11 mouse cellular contexts compared by ENCODE assay signal in genomic region chr4:40873320-40873719, GRCm38 (mm10). TPM values are rescaled to one million over a fixed set of nuclear protein-coding genes. Genes with fewer than 3 reads are reported as not detected.
DNase-seq lines count a peak whose midpoint lies in the region; ATAC-seq lines count a peak whose summit lies in the region.
"Had no signal": no experiment of that assay in that cellular context is flagged by ENCODE, and none has a peak within 500 bp of the region (broad histone marks: within the 10 kb centered on the region; RNA-seq: fewer than 3 reads in every experiment).

No protein-coding gene starts in this region.

- H3K27me3 ChIP-seq in megakaryocyte, embryonic 14.5 days (replicated peaks) = no peaks in the 10 kb centered on the region
- no peaks in the 10 kb centered on the region for H3K27me3 ChIP-seq in stomach, embryonic 15.5 days (replicated peaks)
- H3K27me3 ChIP-seq: hindbrain, embryonic 13.5 days had no signal

- peaks cover 91% of the 10 kb centered on the region for H3K4me1 ChIP-seq in megakaryocyte, embryonic 14.5 days
- H3K4me1 ChIP-seq in stomach, embryonic 15.5 days = peaks cover 48% of the 10 kb centered on the region

- DNase-seq in cerebellum, postnatal 10 days = peak; percentile 16 to 28
- no peak for DNase-seq in cerebellum, postnatal 4 days (ENCODE audit: low spot score in 2 of 2)
- peak; percentile 52 for DNase-seq in heart, postnatal 25 days (ENCODE audit: low spot score)
- DNase-seq in retina, postnatal 1 day = no peak
- no peak for DNase-seq in thymus, postnatal 25 days

- no peaks in the 10 kb centered on the region for H3K36me3 ChIP-seq in megakaryocyte, embryonic 14.5 days (replicated peaks; ENCODE audit: low read length)
- no peaks in the 10 kb centered on the region for H3K36me3 ChIP-seq in stomach, embryonic 15.5 days
- H3K36me3 ChIP-seq: forebrain, embryonic 10.5 days; hindbrain, embryonic 13.5 days had no signal

- WGBS in stomach, embryonic 15.5 days = 46% methylated on average over 2 of the region's 2 CpGs

- H3K4me3 ChIP-seq in megakaryocyte, embryonic 14.5 days (replicated peaks) = peak overlapping the region; percentile 65
- H3K4me3 ChIP-seq in stomach, embryonic 15.5 days (replicated peaks) = no peak overlapping the region
- H3K4me3 ChIP-seq: forebrain, embryonic 10.5 days; hindbrain, embryonic 13.5 days had no signal

- H3K27ac ChIP-seq in stomach, embryonic 15.5 days = peak overlapping the region; percentile 88
- H3K27ac ChIP-seq: hindbrain, embryonic 13.5 days had no signal

- intact Hi-C loops in heart, postnatal 25 days (cut with DNase I) = no loop called here

- H3K9me3 ChIP-seq in megakaryocyte, embryonic 14.5 days = no peaks in the 10 kb centered on the region
- H3K9me3 ChIP-seq in stomach, embryonic 15.5 days = no peaks in the 10 kb centered on the region
- H3K9me3 ChIP-seq: forebrain, embryonic 10.5 days; hindbrain, embryonic 13.5 days had no signal

- no peak overlapping the region for H3K9ac ChIP-seq in stomach, embryonic 15.5 days
- H3K9ac ChIP-seq: hindbrain, embryonic 13.5 days had no signal

- no peak for ATAC-seq in megakaryocyte, adult 5-6 weeks (ENCODE audit: poor library complexity, severe bottlenecking)
- no peak for ATAC-seq in stomach, embryonic 15.5 days (ENCODE audit: insufficient read depth, low FRiP score, low read depth)

- H3K4me2 ChIP-seq in stomach, embryonic 15.5 days = no peak overlapping the region
- H3K4me2 ChIP-seq: hindbrain, embryonic 13.5 days had no signal

RNA-seq across cellular contexts. Expression of gene B4galt1, which starts 19.5 kb away (rescaled TPM):
- polyA plus RNA-seq in megakaryocyte, embryonic 14.5 days (2012; ENCODE audit: insufficient read depth, low replicate concordance) = 43.8 and 101 TPM in 2 replicates
- total RNA-seq in megakaryocyte, adult 5-6 weeks (2015) = 75.4 and 79.4 TPM in 2 replicates
- total RNA-seq in megakaryocyte, adult 5-6 weeks (2017) = 46.4 and 57.4 TPM in 2 replicates
- 10 to 100 TPM; 58.2 to 70.4 TPM for total RNA-seq in heart, postnatal 25 days (2021)
- polyA plus RNA-seq in stomach, embryonic 15.5 days (2015; fragmentation: Nextera tagmentation; extraction: Ambion mirVana) = 47.2 and 47.8 TPM in 2 replicates

RNA-seq across cellular contexts. Expression of gene Spink4, which starts 46.5 kb away (rescaled TPM):
- not detected in 2 replicates for polyA plus RNA-seq in megakaryocyte, embryonic 14.5 days (2012; ENCODE audit: insufficient read depth, low replicate concordance)
- total RNA-seq in megakaryocyte, adult 5-6 weeks (2015) = not detected in 2 replicates
- total RNA-seq in megakaryocyte, adult 5-6 weeks (2017) = not detected in 2 replicates
- total RNA-seq in heart, postnatal 25 days (2021) = under 1 TPM in 1 of 2 experiments, not detected in 1; 0.78 TPM
- 40.4 and 53.4 TPM in 2 replicates for polyA plus RNA-seq in stomach, embryonic 15.5 days (2015; fragmentation: Nextera tagmentation; extraction: Ambion mirVana)
- polyA plus RNA-seq: forebrain, embryonic 10.5 days; hindbrain, embryonic 13.5 days; neural tube, embryonic 14.5 days had no signal

Comparison
In these comparisons a context has a peak if more than half of its experiments do, and no peak if none do; other contexts are left out.
1. DNase-seq: peak in cerebellum, postnatal 10 days (2 of 2) and heart, postnatal 25 days (single experiment); none in cerebellum, postnatal 4 days (0 of 2), retina, postnatal 1 day (single experiment) and thymus, postnatal 25 days (single experiment).